Mouse (Mus musculus) embryonic facial prominence, embryonic 10.5 days (tissue): Measurements from ENCODE around the gene Bgn. TPM values are rescaled to one million over a fixed set of nuclear protein-coding genes. Genes with fewer than 3 reads are reported as not detected.
"Not testable (repeated sequence)": the region's sequence is repeated elsewhere in the genome, so short reads cannot be mapped to it uniquely, and the experiment has no call there.

Experiments used
- DNase-seq: peaks from one replicate; pipeline ENCODE4 v3.0.0-alpha.2; 2017; ENCODE audit warnings: low spot score
- H3K27ac ChIP-seq: fragments of 300-500 bp; sonication (generic); replicated peaks from 2 replicates; pipeline ENCODE4 v1.5.1; 2016; ENCODE audit warnings: mild to moderate bottlenecking
- H3K27me3 ChIP-seq: fragments of 300-500 bp; sonication (generic); replicated peaks from 2 replicates; pipeline ENCODE4 v1.6.1; 2016; ENCODE audit warnings: low read depth, mild to moderate bottlenecking; ENCODE audit not compliant: poor library complexity, severe bottlenecking
- H3K36me3 ChIP-seq: fragments of 300-500 bp; sonication (generic); replicated peaks from 2 replicates; pipeline ENCODE4 v1.6.1; 2016; ENCODE audit warnings: mild to moderate bottlenecking, moderate library complexity
- H3K4me1 ChIP-seq: fragments of 300-500 bp; sonication (generic); 2 replicates; pipeline ENCODE4 v1.6.1; 2016
- H3K4me3 ChIP-seq: fragments of 300-500 bp; sonication (generic); 2 replicates; pipeline ENCODE4 v1.5.1; 2016; ENCODE audit warnings: mild to moderate bottlenecking, moderate library complexity
- H3K9me3 ChIP-seq: fragments of 300-500 bp; sonication (generic); 2 replicates; pipeline ENCODE4 v1.6.1; 2016; ENCODE audit warnings: mild to moderate bottlenecking
- WGBS: fragments of 180-500 bp; shearing (Covaris S2); methylation state at CpG from one replicate; pipeline ENCODE4 v1.1.7; 2016; 5-methylcytosine and 5-hydroxymethylcytosine counted together
- polyA plus RNA-seq: library from polyadenylated mRNA; unstranded; fragments of >200 nt; fragmentation: Nextera tagmentation; extraction: Ambion mirVana; gene quantifications from 2 replicates; pipeline ENCODE4 v1.2.1, GENCODE M21; 2016

Gene Bgn
- polyA plus RNA-seq, 1 experiment from 2014 or later = 19.3 TPM

GRCm38 (mm10) chrX:73475658-73476256, 7.6 kb upstream of the Bgn start:
- Histone ChIP-seq H3K36me3 (no peaks in the 10 kb centered on the region), H3K9me3 (no peaks in the 10 kb centered on the region), H3K27me3 (peaks cover 95% of the 10 kb centered on the region), H3K4me1 (peaks cover 40% of the 10 kb centered on the region), H3K27ac (peak overlapping the region; percentile 77), H3K4me3 (no peak overlapping the region)
- no peak for DNase-seq
- 87% methylated on average over 1 of the region's 1 CpGs for WGBS

GRCm38 (mm10) chrX:73476621-73477020, 6.8 kb upstream of the Bgn start:
- Histone ChIP-seq H3K4me3 (no peak overlapping the region), H3K9me3 (no peaks in the 10 kb centered on the region), H3K27ac (peak overlapping the region; percentile 30; the same call in 1 of the 2 replicates), H3K36me3 (no peaks in the 10 kb centered on the region), H3K27me3 (peaks cover 89% of the 10 kb centered on the region), H3K4me1 (peaks cover 40% of the 10 kb centered on the region)
- peak; percentile 21 for DNase-seq
- 44% methylated on average over 2 of the region's 2 CpGs for WGBS

GRCm38 (mm10) chrX:73477500-73477899, 5.9 kb upstream of the Bgn start:
- peaks cover 86% of the 10 kb centered on the region for H3K27me3 ChIP-seq
- H3K4me3 ChIP-seq = no peak overlapping the region
- DNase-seq = no peak
- no peaks in the 10 kb centered on the region for H3K36me3 ChIP-seq
- 81% methylated on average over 2 of the region's 2 CpGs for WGBS
- H3K9me3 ChIP-seq = no peaks in the 10 kb centered on the region
- no peak overlapping the region for H3K27ac ChIP-seq
- H3K4me1 ChIP-seq = peaks cover 40% of the 10 kb centered on the region

- Histone ChIP-seq H3K4me3 (no peak overlapping the region), H3K27me3 (peaks cover 89% of the 10 kb centered on the region), H3K27ac (peak overlapping the region; percentile 44; the same call in 1 of the 2 replicates), H3K9me3 (no peaks in the 10 kb centered on the region), H3K4me1 (peaks cover 51% of the 10 kb centered on the region), H3K36me3 (no peaks in the 10 kb centered on the region)
- no peak for DNase-seq
Observed at GRCm38 (mm10) chrX:73479656-73480055, 3.7 kb upstream of the Bgn start.

- WGBS = 46% methylated on average over 2 of the region's 2 CpGs
- H3K36me3 ChIP-seq = no peaks in the 10 kb centered on the region
- H3K4me3 ChIP-seq = no peak overlapping the region
- H3K9me3 ChIP-seq = no peaks in the 10 kb centered on the region
- DNase-seq = no peak
- peaks cover 87% of the 10 kb centered on the region for H3K27me3 ChIP-seq
- peak overlapping the region; percentile 44; the same call in 1 of the 2 replicates for H3K27ac ChIP-seq
- peaks cover 44% of the 10 kb centered on the region for H3K4me1 ChIP-seq
Observed at GRCm38 (mm10) chrX:73480334-73480733, 3.1 kb upstream of the Bgn start.

GRCm38 (mm10) chrX:73482643-73483483, 539 bp upstream of the Bgn start:
- Histone ChIP-seq H3K4me1 (peaks cover 32% of the 10 kb centered on the region), H3K27me3 (peaks cover 85% of the 10 kb centered on the region), H3K9me3 (no peaks in the 10 kb centered on the region), H3K4me3 (peak overlapping the region; percentile 50), H3K36me3 (no peaks in the 10 kb centered on the region), H3K27ac (peak overlapping the region; percentile 83)
- no peak for DNase-seq
- WGBS = 28% methylated on average over 4 of the region's 4 CpGs

- DNase-seq = no peak
- WGBS = 55% methylated on average over 1 of the region's 1 CpGs
- Histone ChIP-seq H3K9me3 (no peaks in the 10 kb centered on the region), H3K27ac (peak overlapping the region; percentile 83), H3K4me1 (peaks cover 33% of the 10 kb centered on the region), H3K4me3 (peak overlapping the region; percentile 50), H3K36me3 (no peaks in the 10 kb centered on the region), H3K27me3 (peaks cover 82% of the 10 kb centered on the region)
Observed at GRCm38 (mm10) chrX:73484076-73484475, 674 bp downstream of the Bgn start.

GRCm38 (mm10) chrX:73484870-73485269, 1.5 kb downstream of the Bgn start:
- Histone ChIP-seq H3K36me3 (no peaks in the 10 kb centered on the region), H3K9me3 (no peaks in the 10 kb centered on the region), H3K4me1 (peaks cover 28% of the 10 kb centered on the region), H3K27ac (no peak overlapping the region), H3K27me3 (peaks cover 82% of the 10 kb centered on the region), H3K4me3 (peak overlapping the region; percentile 50; the same call in 1 of the 2 replicates)
- DNase-seq = no peak
- WGBS = 87% methylated on average over 4 of the region's 4 CpGs

GRCm38 (mm10) chrX:73486920-73487319, 3.5 kb downstream of the Bgn start:
- 82% methylated on average over 5 of the region's 5 CpGs for WGBS

GRCm38 (mm10) chrX:73490186-73490585, 6.8 kb downstream of the Bgn start:
- peaks cover 56% of the 10 kb centered on the region for H3K27me3 ChIP-seq
- H3K9me3 ChIP-seq = no peaks in the 10 kb centered on the region
- WGBS = 58% methylated on average over 4 of the region's 4 CpGs
- no peak for DNase-seq
- 0 out of 2 replicates have a peak, but pooled peaks cover 7% of the 10 kb centered on the region for H3K4me1 ChIP-seq
- H3K4me3 ChIP-seq = no peak overlapping the region
- no peaks in the 10 kb centered on the region for H3K36me3 ChIP-seq
- no peak overlapping the region for H3K27ac ChIP-seq

More at GRCm38 (mm10) chrX:73486920-73487319, 3.5 kb downstream of the Bgn start:
- H3K27me3 ChIP-seq = peaks cover 75% of the 10 kb centered on the region
- H3K9me3 ChIP-seq = no peaks in the 10 kb centered on the region
- DNase-seq = no peak
- no peak overlapping the region for H3K27ac ChIP-seq
- no peaks in the 10 kb centered on the region for H3K36me3 ChIP-seq
- H3K4me3 ChIP-seq = no peak overlapping the region
- H3K4me1 ChIP-seq = peaks cover 23% of the 10 kb centered on the region

GRCm38 (mm10) chrX:73490804-73491203, 7.4 kb downstream of the Bgn start:
- no peak overlapping the region for H3K4me3 ChIP-seq
- 0 out of 2 replicates have a peak, but pooled peaks cover 7% of the 10 kb centered on the region for H3K4me1 ChIP-seq
- WGBS = 91% methylated on average over 3 of the region's 3 CpGs
- H3K27me3 ChIP-seq = peaks cover 57% of the 10 kb centered on the region
- H3K9me3 ChIP-seq = no peaks in the 10 kb centered on the region
- no peak for DNase-seq
- H3K27ac ChIP-seq = no peak overlapping the region
- H3K36me3 ChIP-seq = no peaks in the 10 kb centered on the region

GRCm38 (mm10) chrX:73493567-73493966, 10.2 kb downstream of the Bgn start:
- H3K27ac ChIP-seq, H3K4me1 ChIP-seq, H3K36me3 ChIP-seq, H3K9me3 ChIP-seq, H3K4me3 ChIP-seq: not testable (repeated sequence)
- 13% methylated on average over 2 of the region's 2 CpGs for WGBS
- peak; percentile 65 for DNase-seq
- H3K27me3 ChIP-seq = peaks cover 52% of the 10 kb centered on the region

- Histone ChIP-seq H3K27me3 (peaks cover 66% of the 10 kb centered on the region), H3K9me3 (no peaks in the 10 kb centered on the region), H3K4me1 (no peaks in the 10 kb centered on the region), H3K27ac (no peak overlapping the region), H3K36me3 (no peaks in the 10 kb centered on the region), H3K4me3 (no peak overlapping the region)
- no peak for DNase-seq
- 91% methylated on average over 4 of the region's 4 CpGs for WGBS
Observed at GRCm38 (mm10) chrX:73496746-73497145, 13.3 kb downstream of the Bgn start.
